14 mouse cellular contexts compared by ENCODE assay signal in the genomic region with DNA sequence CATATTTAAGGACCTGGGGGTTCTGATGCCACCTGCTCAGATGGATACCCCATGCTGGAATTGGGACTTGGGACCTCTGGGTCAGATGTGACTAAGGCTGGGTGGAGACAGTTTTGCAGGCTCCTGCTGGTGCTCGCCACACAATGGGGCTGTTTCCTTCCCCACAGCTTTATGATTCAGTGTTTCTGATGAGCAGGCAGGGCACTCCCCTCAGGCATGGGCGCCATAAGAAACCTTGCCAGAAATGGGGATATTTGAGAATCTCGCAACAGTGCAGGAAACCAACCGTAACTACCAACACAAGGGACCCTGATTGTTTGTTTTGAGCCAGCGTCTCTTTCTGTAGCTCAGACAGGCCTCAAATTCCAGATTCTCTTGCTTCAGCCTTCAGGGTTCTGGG. TPM values are rescaled to one million over a fixed set of nuclear protein-coding genes. Genes with fewer than 3 reads are reported as not detected.
A peak's percentile ranks its signal among the peaks of the same experiment; 100 is the strongest.
DNase-seq lines count a peak whose midpoint lies in the region; ATAC-seq lines count a peak whose summit lies in the region.
"Had no signal": no experiment of that assay in that cellular context is flagged by ENCODE, and none has a peak within 500 bp of the region (broad histone marks: within the 10 kb centered on the region; RNA-seq: fewer than 3 reads in every experiment).

No protein-coding gene starts in this region.

- H3K9ac ChIP-seq in limb, embryonic 15.5 days, result no peak overlapping the region
- H3K9ac ChIP-seq in stomach, embryonic 16.5 days (ENCODE audit: low read length), result no peak overlapping the region
- no peak overlapping the region for H3K9ac ChIP-seq in midbrain, embryonic 15.5 days
- H3K9ac ChIP-seq in liver, embryonic 12.5 days, result no peak overlapping the region
- H3K9ac ChIP-seq: heart, embryonic 12.5 days; hindbrain, embryonic 14.5 days had no signal

- peak overlapping the region; percentile 22; the same call in 1 of the 2 replicates for H3K27ac ChIP-seq in limb, embryonic 15.5 days
- no peak overlapping the region for H3K27ac ChIP-seq in limb, embryonic 10.5 days
- H3K27ac ChIP-seq in stomach, embryonic 16.5 days (ENCODE audit: low read length), result peak overlapping the region; percentile 94
- H3K27ac ChIP-seq in midbrain, embryonic 15.5 days, result no peak overlapping the region
- no peak overlapping the region for H3K27ac ChIP-seq in liver, embryonic 12.5 days
- H3K27ac ChIP-seq: hindbrain, embryonic 14.5 days; kidney, postnatal 0 days had no signal

- no peaks in the 10 kb centered on the region for H3K9me3 ChIP-seq in limb, embryonic 15.5 days
- H3K9me3 ChIP-seq in limb, embryonic 10.5 days (replicated peaks), result no peaks in the 10 kb centered on the region
- H3K9me3 ChIP-seq in stomach, embryonic 16.5 days (replicated peaks; ENCODE audit: control insufficient read depth, low read length), result no peaks in the 10 kb centered on the region
- no peaks in the 10 kb centered on the region for H3K9me3 ChIP-seq in midbrain, embryonic 15.5 days
- no peaks in the 10 kb centered on the region for H3K9me3 ChIP-seq in liver, embryonic 12.5 days (replicated peaks)
- H3K9me3 ChIP-seq: heart, embryonic 12.5 days had no signal

- H3K36me3 ChIP-seq in limb, embryonic 15.5 days, result no peaks in the 10 kb centered on the region
- H3K36me3 ChIP-seq in limb, embryonic 10.5 days, result no peaks in the 10 kb centered on the region
- H3K36me3 ChIP-seq in stomach, embryonic 16.5 days (ENCODE audit: control insufficient read depth, insufficient read depth, low read length), result no peaks in the 10 kb centered on the region
- H3K36me3 ChIP-seq in midbrain, embryonic 15.5 days (replicated peaks), result no peaks in the 10 kb centered on the region
- no peaks in the 10 kb centered on the region for H3K36me3 ChIP-seq in liver, embryonic 12.5 days
- H3K36me3 ChIP-seq: heart, embryonic 12.5 days had no signal

- H3K4me1 ChIP-seq in limb, embryonic 15.5 days, result peaks cover 34% of the 10 kb centered on the region
- H3K4me1 ChIP-seq in limb, embryonic 10.5 days, result peaks cover 32% of the 10 kb centered on the region
- peaks cover 12% of the 10 kb centered on the region for H3K4me1 ChIP-seq in stomach, embryonic 16.5 days (ENCODE audit: control insufficient read depth, insufficient read depth, low read length)
- H3K4me1 ChIP-seq in midbrain, embryonic 15.5 days, result peaks cover 21% of the 10 kb centered on the region
- peaks cover 57% of the 10 kb centered on the region for H3K4me1 ChIP-seq in liver, embryonic 12.5 days

- DNase-seq in limb, embryonic 10.5 days (ENCODE audit: low spot score), result no peak
- DNase-seq in Muller cell, postnatal 12 days (ENCODE audit: inconsistent ontology term), result peak; percentile 89
- peak; percentile 48 for DNase-seq in fibroblast of lung, adult 2 months (ENCODE audit: low read depth)
- DNase-seq: adrenal gland, postnatal 10 days; cerebellum, adult 8-10 months; left cerebral cortex, postnatal 4 days; thymus, postnatal 4 days had no signal

- WGBS in limb, embryonic 15.5 days, result 48% methylated on average over 5 of the region's 5 CpGs
- WGBS in limb, embryonic 10.5 days, result 79% methylated on average over 5 of the region's 5 CpGs
- WGBS in stomach, embryonic 16.5 days, result 55% methylated on average over 5 of the region's 5 CpGs
- WGBS in midbrain, embryonic 15.5 days, result 69% methylated on average over 5 of the region's 5 CpGs
- WGBS in liver, embryonic 12.5 days (ENCODE audit: insufficient replicate concordance), result 67% methylated on average over 5 of the region's 5 CpGs

- no peaks in the 10 kb centered on the region for H3K27me3 ChIP-seq in limb, embryonic 15.5 days
- no peaks in the 10 kb centered on the region for H3K27me3 ChIP-seq in limb, embryonic 10.5 days (ENCODE audit: low read depth, poor library complexity, severe bottlenecking)
- H3K27me3 ChIP-seq in stomach, embryonic 16.5 days (ENCODE audit: control insufficient read depth, insufficient read depth, low read length), result no peaks in the 10 kb centered on the region
- H3K27me3 ChIP-seq in midbrain, embryonic 15.5 days (replicated peaks), result 0 out of 2 replicates have a peak, but pooled peaks cover 10% of the 10 kb centered on the region
- no peaks in the 10 kb centered on the region for H3K27me3 ChIP-seq in liver, embryonic 12.5 days (replicated peaks)
- H3K27me3 ChIP-seq: heart, embryonic 12.5 days had no signal

- ATAC-seq in limb, embryonic 15.5 days (ENCODE audit: insufficient number of reproducible peaks, low FRiP score, low TSS enrichment, low read depth), result no peak
- no peak for ATAC-seq in stomach, embryonic 16.5 days (ENCODE audit: insufficient read depth, low FRiP score)
- no peak for ATAC-seq in midbrain, embryonic 15.5 days (replicated peaks)
- ATAC-seq in liver, embryonic 12.5 days, result no peak

- H3K4me2 ChIP-seq in limb, embryonic 15.5 days, result no peak overlapping the region
- no peak overlapping the region for H3K4me2 ChIP-seq in stomach, embryonic 16.5 days (ENCODE audit: low read depth, low read length)
- H3K4me2 ChIP-seq in midbrain, embryonic 15.5 days, result no peak overlapping the region
- no peak overlapping the region for H3K4me2 ChIP-seq in liver, embryonic 12.5 days
- H3K4me2 ChIP-seq: heart, embryonic 12.5 days; hindbrain, embryonic 14.5 days had no signal

- no peak overlapping the region for H3K4me3 ChIP-seq in limb, embryonic 15.5 days
- H3K4me3 ChIP-seq in limb, embryonic 10.5 days, result no peak overlapping the region
- no peak overlapping the region for H3K4me3 ChIP-seq in stomach, embryonic 16.5 days (replicated peaks; ENCODE audit: low read length)
- H3K4me3 ChIP-seq in midbrain, embryonic 15.5 days, result no peak overlapping the region
- no peak overlapping the region for H3K4me3 ChIP-seq in liver, embryonic 12.5 days
- H3K4me3 ChIP-seq: heart, embryonic 12.5 days had no signal

RNA-seq across cellular contexts. Expression of a gene that starts 2.2 kb away (rescaled TPM):
- polyA plus RNA-seq in limb, embryonic 15.5 days (2015; fragmentation: Nextera tagmentation; extraction: Ambion mirVana), result 38.7 and 41.2 TPM in 2 replicates
- 22.1 and 25.0 TPM in 2 replicates for polyA plus RNA-seq in limb, embryonic 10.5 days (2016; fragmentation: Nextera tagmentation; extraction: Ambion mirVana)
- polyA plus RNA-seq in stomach, embryonic 16.5 days (2015; fragmentation: Nextera tagmentation; extraction: Ambion mirVana), result 52.4 and 63.5 TPM in 2 replicates
- 6.3 and 7.3 TPM in 2 replicates for polyA plus RNA-seq in midbrain, embryonic 15.5 days (2015; fragmentation: Nextera tagmentation; extraction: Ambion mirVana)
- polyA plus RNA-seq in liver, embryonic 12.5 days (2016; fragmentation: Nextera tagmentation; extraction: Ambion mirVana), result 14.7 and 14.9 TPM in 2 replicates

RNA-seq across cellular contexts. Expression of a gene that starts 16.1 kb away (rescaled TPM):
- polyA plus RNA-seq in limb, embryonic 15.5 days (2015; fragmentation: Nextera tagmentation; extraction: Ambion mirVana), result 15.2 and 16.6 TPM in 2 replicates
- polyA plus RNA-seq in limb, embryonic 10.5 days (2016; fragmentation: Nextera tagmentation; extraction: Ambion mirVana), result 5.6 and 5.8 TPM in 2 replicates
- polyA plus RNA-seq in stomach, embryonic 16.5 days (2015; fragmentation: Nextera tagmentation; extraction: Ambion mirVana), result 8.7 and 8.9 TPM in 2 replicates
- polyA plus RNA-seq in midbrain, embryonic 15.5 days (2015; fragmentation: Nextera tagmentation; extraction: Ambion mirVana), result 2.9 and 4.6 TPM in 2 replicates
- polyA plus RNA-seq in liver, embryonic 12.5 days (2016; fragmentation: Nextera tagmentation; extraction: Ambion mirVana), result 4.6 and 5.3 TPM in 2 replicates

RNA-seq across cellular contexts. Expression of a gene that starts 32.6 kb away (rescaled TPM):
- 22.5 and 25.0 TPM in 2 replicates for polyA plus RNA-seq in limb, embryonic 15.5 days (2015; fragmentation: Nextera tagmentation; extraction: Ambion mirVana)
- polyA plus RNA-seq in limb, embryonic 10.5 days (2016; fragmentation: Nextera tagmentation; extraction: Ambion mirVana), result 27.6 and 30.8 TPM in 2 replicates
- polyA plus RNA-seq in stomach, embryonic 16.5 days (2015; fragmentation: Nextera tagmentation; extraction: Ambion mirVana), result 23.8 and 24.5 TPM in 2 replicates
- 70.3 and 74.2 TPM in 2 replicates for polyA plus RNA-seq in midbrain, embryonic 15.5 days (2015; fragmentation: Nextera tagmentation; extraction: Ambion mirVana)
- polyA plus RNA-seq in liver, embryonic 12.5 days (2016; fragmentation: Nextera tagmentation; extraction: Ambion mirVana), result 11.6 and 13.2 TPM in 2 replicates

RNA-seq across cellular contexts. Expression of a gene that starts 40.8 kb away (rescaled TPM):
- polyA plus RNA-seq in limb, embryonic 15.5 days (2015; fragmentation: Nextera tagmentation; extraction: Ambion mirVana), result 17.6 and 23.7 TPM in 2 replicates
- 31.9 and 33.0 TPM in 2 replicates for polyA plus RNA-seq in limb, embryonic 10.5 days (2016; fragmentation: Nextera tagmentation; extraction: Ambion mirVana)
- polyA plus RNA-seq in stomach, embryonic 16.5 days (2015; fragmentation: Nextera tagmentation; extraction: Ambion mirVana), result 6.8 and 7.0 TPM in 2 replicates
- 30.1 and 30.6 TPM in 2 replicates for polyA plus RNA-seq in midbrain, embryonic 15.5 days (2015; fragmentation: Nextera tagmentation; extraction: Ambion mirVana)
- 17.3 and 18.7 TPM in 2 replicates for polyA plus RNA-seq in liver, embryonic 12.5 days (2016; fragmentation: Nextera tagmentation; extraction: Ambion mirVana)

RNA-seq across cellular contexts. Expression of a gene that starts 44.9 kb away (rescaled TPM):
- polyA plus RNA-seq in limb, embryonic 15.5 days (2015; fragmentation: Nextera tagmentation; extraction: Ambion mirVana), result 17.5 and 17.9 TPM in 2 replicates
- polyA plus RNA-seq in limb, embryonic 10.5 days (2016; fragmentation: Nextera tagmentation; extraction: Ambion mirVana), result 43.6 and 49.0 TPM in 2 replicates
- polyA plus RNA-seq in stomach, embryonic 16.5 days (2015; fragmentation: Nextera tagmentation; extraction: Ambion mirVana), result 15.3 and 16.0 TPM in 2 replicates
- polyA plus RNA-seq in midbrain, embryonic 15.5 days (2015; fragmentation: Nextera tagmentation; extraction: Ambion mirVana), result 154 and 162 TPM in 2 replicates
- polyA plus RNA-seq in liver, embryonic 12.5 days (2016; fragmentation: Nextera tagmentation; extraction: Ambion mirVana), result 4.4 and 4.6 TPM in 2 replicates

Comparison
In these comparisons a context has a peak if more than half of its experiments do, and no peak if none do; other contexts are left out.
1. H3K27ac ChIP-seq: peak in limb, embryonic 15.5 days (single experiment) and stomach, embryonic 16.5 days (single experiment); none in limb, embryonic 10.5 days (single experiment), midbrain, embryonic 15.5 days (single experiment) and liver, embryonic 12.5 days (single experiment).